Mouse (Mus musculus) embryonic facial prominence, embryonic 10.5 days (tissue): ENCODE data around the gene Gpr152. TPM values are rescaled to one million over a fixed set of nuclear protein-coding genes. Genes with fewer than 3 reads are reported as not detected.

Source experiments
- DNase-seq: peaks from one replicate; pipeline ENCODE4 v3.0.0-alpha.2; 2017; ENCODE audit warnings: low spot score
- H3K27ac ChIP-seq: fragments of 300-500 bp; sonication (generic); replicated peaks from 2 replicates; pipeline ENCODE4 v1.5.1; 2016; ENCODE audit warnings: mild to moderate bottlenecking
- H3K27me3 ChIP-seq: fragments of 300-500 bp; sonication (generic); replicated peaks from 2 replicates; pipeline ENCODE4 v1.6.1; 2016; ENCODE audit warnings: low read depth, mild to moderate bottlenecking; ENCODE audit not compliant: poor library complexity, severe bottlenecking
- H3K36me3 ChIP-seq: fragments of 300-500 bp; sonication (generic); replicated peaks from 2 replicates; pipeline ENCODE4 v1.6.1; 2016; ENCODE audit warnings: mild to moderate bottlenecking, moderate library complexity
- H3K4me1 ChIP-seq: fragments of 300-500 bp; sonication (generic); 2 replicates; pipeline ENCODE4 v1.6.1; 2016
- H3K4me3 ChIP-seq: fragments of 300-500 bp; sonication (generic); 2 replicates; pipeline ENCODE4 v1.5.1; 2016; ENCODE audit warnings: mild to moderate bottlenecking, moderate library complexity
- H3K9me3 ChIP-seq: fragments of 300-500 bp; sonication (generic); 2 replicates; pipeline ENCODE4 v1.6.1; 2016; ENCODE audit warnings: mild to moderate bottlenecking
- WGBS: fragments of 180-500 bp; shearing (Covaris S2); methylation state at CpG from one replicate; pipeline ENCODE4 v1.1.7; 2016; 5-methylcytosine and 5-hydroxymethylcytosine counted together
- polyA plus RNA-seq: library from polyadenylated mRNA; unstranded; fragments of >200 nt; fragmentation: Nextera tagmentation; extraction: Ambion mirVana; gene quantifications from 2 replicates; pipeline ENCODE4 v1.2.1, GENCODE M21; 2016

Gpr152 gene
- polyA plus RNA-seq, 1 experiment from 2014 or later: not detected

DNA sequence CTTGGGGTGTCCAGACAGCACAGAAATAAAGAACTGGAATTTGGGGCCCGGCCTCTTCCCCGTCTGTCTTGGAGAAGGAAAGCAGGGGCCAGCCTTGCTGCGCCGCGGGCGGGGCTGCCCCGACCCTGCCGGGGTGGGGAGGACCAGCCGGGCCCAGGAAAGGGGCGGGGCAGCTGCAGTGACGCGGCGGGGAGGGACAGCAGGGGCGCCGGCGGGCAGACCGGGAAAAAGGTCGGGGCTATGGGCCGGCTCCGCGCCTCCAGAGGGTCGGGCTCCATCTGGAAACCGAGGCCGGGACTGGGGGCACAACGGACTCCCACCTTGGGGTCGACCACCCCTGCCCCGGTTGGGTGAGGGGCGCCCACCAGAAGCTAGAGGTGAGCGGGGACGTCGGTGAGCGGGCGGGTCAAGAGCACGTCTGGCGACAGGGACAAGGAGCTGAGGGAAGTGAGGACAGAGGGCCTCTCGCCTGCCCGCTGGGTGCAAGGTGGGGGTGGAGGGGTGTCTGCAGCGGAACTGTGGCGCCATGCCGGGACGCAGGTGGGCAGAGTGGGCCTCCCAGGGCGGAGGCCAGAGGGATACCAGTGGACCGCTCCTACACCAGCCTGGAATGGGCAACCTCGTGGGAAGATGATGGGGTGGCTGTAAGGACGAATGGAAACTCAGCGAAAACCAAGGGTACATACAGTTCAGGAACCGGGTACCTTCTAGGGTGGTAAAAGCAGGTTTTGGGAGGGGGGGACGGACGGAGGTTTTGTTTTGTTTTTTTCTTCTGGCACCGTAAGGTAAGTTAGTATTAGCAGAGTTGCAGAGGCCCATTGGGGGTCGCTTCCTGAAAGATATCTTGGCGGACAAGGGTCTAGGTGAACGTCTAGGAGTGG is 39.5 kb upstream of the Gpr152 start, which contains the start of gene Pitpnm1:
Gene Pitpnm1, plus strand, starts transcription at position 162 of the 881 bp plus-strand sequence.
- H3K9me3 ChIP-seq: no peaks in the 10 kb centered on the region
- DNase-seq: peak; percentile 68
- under 1% methylated on average over 53 of the region's 53 CpGs for WGBS
- peaks cover 61% of the 10 kb centered on the region for H3K4me1 ChIP-seq
- H3K27ac ChIP-seq: peak within 1 kb of the TSS; percentile 65
- H3K27me3 ChIP-seq: peaks cover 55% of the 10 kb centered on the region
- no peaks in the 10 kb centered on the region for H3K36me3 ChIP-seq
- peak within 1 kb of the TSS; percentile 70 for H3K4me3 ChIP-seq

DNA sequence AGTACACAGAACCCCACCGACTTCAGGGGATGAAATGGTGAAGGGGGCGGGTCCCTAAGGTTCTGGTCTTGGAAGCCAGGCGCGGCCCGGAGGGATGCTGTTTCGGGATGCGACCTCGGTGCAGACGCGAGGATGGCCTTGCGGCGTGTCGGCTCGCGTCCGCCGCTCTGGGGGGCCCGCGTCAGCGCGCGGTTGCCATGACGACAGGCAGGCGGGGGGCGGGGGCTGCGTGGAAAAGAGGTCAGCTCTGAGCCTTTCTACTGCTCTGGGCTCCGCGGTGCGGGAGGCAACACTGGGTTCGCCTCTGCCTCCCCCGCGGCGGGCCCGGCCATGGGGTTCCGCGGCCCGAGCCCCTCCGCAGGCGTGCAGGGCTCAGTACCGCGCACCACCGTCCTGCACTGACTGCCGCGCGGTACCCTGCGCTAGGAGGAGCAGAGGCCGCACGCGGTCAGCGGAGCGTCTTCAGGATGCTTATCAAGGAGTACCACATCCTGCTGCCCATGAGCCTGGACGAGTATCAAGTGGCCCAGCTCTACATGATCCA is 38.8 kb upstream of the Gpr152 start:
- under 1% methylated on average over 52 of the region's 52 CpGs for WGBS
- Histone ChIP-seq H3K4me3 (peak overlapping the region; percentile 70), H3K27me3 (peaks cover 55% of the 10 kb centered on the region), H3K36me3 (no peaks in the 10 kb centered on the region), H3K4me1 (peaks cover 60% of the 10 kb centered on the region), H3K27ac (peak overlapping the region; percentile 63), H3K9me3 (no peaks in the 10 kb centered on the region)
- DNase-seq: peak; percentile 74

- H3K27me3 ChIP-seq: peaks cover 55% of the 10 kb centered on the region
- no peak overlapping the region for H3K27ac ChIP-seq
- peak overlapping the region; percentile 70 for H3K4me3 ChIP-seq
- peaks cover 54% of the 10 kb centered on the region for H3K4me1 ChIP-seq
- no peak for DNase-seq
- no peaks in the 10 kb centered on the region for H3K36me3 ChIP-seq
- no peaks in the 10 kb centered on the region for H3K9me3 ChIP-seq
- 54% methylated on average over 6 of the region's 6 CpGs for WGBS
These were observed 38.1 kb upstream of the Gpr152 start for GRCm38 (mm10) chr19:4101466-4101865.

DNA sequence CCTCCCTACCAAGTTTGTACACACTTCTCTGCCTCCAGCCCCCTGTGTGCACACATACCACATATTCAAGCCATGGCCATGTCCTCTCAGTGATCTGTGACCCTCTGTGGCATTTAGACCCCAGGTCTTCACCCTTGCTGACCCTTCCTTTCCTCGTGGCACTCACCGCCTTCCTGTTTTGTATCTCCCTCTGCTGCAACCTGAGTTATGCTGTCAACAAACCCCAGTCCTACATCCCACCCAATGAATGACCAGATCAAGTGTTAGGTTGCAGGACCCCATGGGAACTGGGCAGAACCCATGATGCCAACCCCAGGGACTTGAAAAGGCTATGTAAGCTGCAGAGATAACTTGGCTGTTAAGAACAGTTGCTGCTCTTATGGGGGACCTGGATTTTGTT is 37.5 kb upstream of the Gpr152 start:
- WGBS: 64% methylated on average over 2 of the region's 2 CpGs
- H3K27ac ChIP-seq: no peak overlapping the region
- no peak overlapping the region for H3K4me3 ChIP-seq
- H3K4me1 ChIP-seq: peaks cover 49% of the 10 kb centered on the region
- H3K27me3 ChIP-seq: peaks cover 55% of the 10 kb centered on the region
- H3K9me3 ChIP-seq: no peaks in the 10 kb centered on the region
- H3K36me3 ChIP-seq: no peaks in the 10 kb centered on the region; the same call in 1 of the 2 replicates
- no peak for DNase-seq

DNA sequence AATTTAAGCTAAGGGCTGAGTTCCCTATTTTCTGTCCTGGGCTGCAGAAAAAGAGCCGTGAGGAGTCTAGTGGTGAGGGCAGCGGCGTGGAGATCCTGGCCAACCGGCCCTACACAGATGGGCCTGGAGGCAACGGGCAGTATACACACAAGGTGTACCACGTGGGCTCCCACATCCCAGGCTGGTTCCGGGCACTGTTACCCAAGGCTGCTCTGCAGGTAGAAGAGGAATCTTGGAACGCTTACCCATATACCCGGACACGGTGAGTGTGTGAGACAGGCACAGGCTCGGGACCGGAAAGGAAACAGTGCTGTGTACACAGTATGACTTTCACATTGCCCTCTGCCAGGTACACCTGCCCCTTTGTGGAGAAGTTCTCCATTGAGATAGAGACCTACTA is 37.0 kb upstream of the Gpr152 start:
- Histone ChIP-seq H3K27me3 (peaks cover 55% of the 10 kb centered on the region), H3K36me3 (no peaks in the 10 kb centered on the region; the same call in 1 of the 2 replicates), H3K4me3 (no peak overlapping the region), H3K9me3 (no peaks in the 10 kb centered on the region), H3K27ac (no peak overlapping the region), H3K4me1 (peaks cover 45% of the 10 kb centered on the region)
- 95% methylated on average over 12 of the region's 12 CpGs for WGBS
- no peak for DNase-seq

- no peaks in the 10 kb centered on the region; the same call in 1 of the 2 replicates for H3K36me3 ChIP-seq
- peaks cover 54% of the 10 kb centered on the region for H3K27me3 ChIP-seq
- no peaks in the 10 kb centered on the region for H3K9me3 ChIP-seq
- no peak for DNase-seq
- H3K4me3 ChIP-seq: no peak overlapping the region
- H3K4me1 ChIP-seq: peaks cover 38% of the 10 kb centered on the region
- WGBS: 96% methylated on average over 18 of the region's 18 CpGs
- no peak overlapping the region for H3K27ac ChIP-seq
These were observed 36.3 kb upstream of the Gpr152 start for GRCm38 (mm10) chr19:4103294-4103693.

DNA sequence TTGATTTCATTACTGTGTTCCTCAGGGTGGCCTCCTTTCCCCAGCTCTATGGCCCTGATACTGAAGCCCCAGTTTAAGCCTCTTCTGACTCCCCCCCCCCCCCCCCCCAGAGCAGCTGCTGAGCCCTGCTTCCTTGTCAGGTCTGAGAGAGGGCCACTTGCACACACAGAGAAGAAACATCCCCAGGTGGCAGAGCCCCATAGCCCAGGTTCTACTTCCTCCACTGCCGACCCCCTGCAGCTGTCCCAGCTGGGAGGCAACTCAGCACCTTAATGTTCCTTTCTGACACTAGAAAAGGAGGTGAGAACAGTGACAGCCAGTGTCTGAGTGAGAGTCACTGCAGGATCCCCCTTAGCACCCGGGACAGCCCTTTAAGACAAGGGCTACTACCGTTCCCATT is 35.8 kb upstream of the Gpr152 start:
- WGBS: 81% methylated on average over 3 of the region's 3 CpGs

GRCm38 (mm10) chr19:4104675-4105194 is 34.9 kb upstream of the Gpr152 start:
- no peaks in the 10 kb centered on the region; the same call in 1 of the 2 replicates for H3K36me3 ChIP-seq
- no peaks in the 10 kb centered on the region for H3K9me3 ChIP-seq
- no peak overlapping the region for H3K27ac ChIP-seq
- H3K4me3 ChIP-seq: no peak overlapping the region
- WGBS: 91% methylated on average over 16 of the region's 16 CpGs
- peaks cover 24% of the 10 kb centered on the region for H3K4me1 ChIP-seq
- no peak for DNase-seq
- peaks cover 39% of the 10 kb centered on the region for H3K27me3 ChIP-seq

More for the DNA sequence above, 35.8 kb upstream of the Gpr152 start:
- Histone ChIP-seq H3K27me3 (peaks cover 49% of the 10 kb centered on the region), H3K36me3 (no peaks in the 10 kb centered on the region; the same call in 1 of the 2 replicates), H3K4me1 (peaks cover 33% of the 10 kb centered on the region), H3K27ac (no peak overlapping the region), H3K4me3 (no peak overlapping the region), H3K9me3 (no peaks in the 10 kb centered on the region)
- DNase-seq: no peak

- Histone ChIP-seq H3K27ac (no peak overlapping the region), H3K36me3 (peaks cover 8% of the 10 kb centered on the region), H3K4me1 (peaks cover 4% of the 10 kb centered on the region), H3K27me3 (peaks cover 20% of the 10 kb centered on the region), H3K4me3 (no peak overlapping the region), H3K9me3 (no peaks in the 10 kb centered on the region)
- WGBS: 91% methylated on average over 14 of the region's 14 CpGs
- DNase-seq: no peak
These were observed 32.9 kb upstream of the Gpr152 start for GRCm38 (mm10) chr19:4106654-4107053.

GRCm38 (mm10) chr19:4108535-4108934 is 31.1 kb upstream of the Gpr152 start:
- 91% methylated on average over 9 of the region's 9 CpGs for WGBS
- Histone ChIP-seq H3K9me3 (no peaks in the 10 kb centered on the region), H3K4me3 (no peak overlapping the region), H3K36me3 (peaks cover 27% of the 10 kb centered on the region), H3K27ac (no peak overlapping the region), H3K4me1 (peaks cover 8% of the 10 kb centered on the region), H3K27me3 (peaks cover 1% of the 10 kb centered on the region; the same call in 1 of the 2 replicates)
- DNase-seq: no peak

GRCm38 (mm10) chr19:4112063-4112960 is 27.3 kb upstream of the Gpr152 start:
- 96% methylated on average over 26 of the region's 26 CpGs for WGBS
- no peak for DNase-seq
- Histone ChIP-seq H3K4me1 (peaks cover 20% of the 10 kb centered on the region), H3K9me3 (no peaks in the 10 kb centered on the region), H3K4me3 (no peak overlapping the region), H3K27ac (no peak overlapping the region), H3K27me3 (no peaks in the 10 kb centered on the region), H3K36me3 (peaks cover 65% of the 10 kb centered on the region)
